Mouse (Mus musculus): ENCODE results near the gene Dmc1.

Dmc1 gene

GRCm38 (mm10) chr15:79604990-79605665 is at the start of gene Dmc1:
Dmc1 (minus strand) TSS chr15:79605109.
- DNase-seq = no peak

- DNase-seq = no peak
Observed at GRCm38 (mm10) chr15:79651481-79651880, 46.6 kb upstream of the Dmc1 start.

GRCm38 (mm10) chr15:79650569-79650968 is 45.7 kb upstream of the Dmc1 start:
- no peak for DNase-seq

- no peak for DNase-seq
Observed at GRCm38 (mm10) chr15:79648130-79648529, 43.2 kb upstream of the Dmc1 start.

- no peak for DNase-seq
Observed at GRCm38 (mm10) chr15:79645483-79645882, 40.6 kb upstream of the Dmc1 start.

- no peak for DNase-seq
Observed at GRCm38 (mm10) chr15:79641135-79641817, 36.4 kb upstream of the Dmc1 start.

- no peak for DNase-seq
Observed at GRCm38 (mm10) chr15:79630471-79630870, 25.6 kb upstream of the Dmc1 start.

GRCm38 (mm10) chr15:79619770-79620414 is 15.0 kb upstream of the Dmc1 start:
- no peak for DNase-seq

GRCm38 (mm10) chr15:79618456-79618855 is 13.5 kb upstream of the Dmc1 start:
- no peak for DNase-seq

- no peak for DNase-seq
Observed at GRCm38 (mm10) chr15:79617135-79617534, 12.2 kb upstream of the Dmc1 start.

- no peak for DNase-seq
Observed at GRCm38 (mm10) chr15:79616729-79617128, 11.8 kb upstream of the Dmc1 start.

- no peak for DNase-seq
Observed at GRCm38 (mm10) chr15:79615501-79615900, 10.6 kb upstream of the Dmc1 start.

- DNase-seq = no peak
Observed at GRCm38 (mm10) chr15:79609226-79609625, 4.3 kb upstream of the Dmc1 start.

- no peak for DNase-seq
Observed at GRCm38 (mm10) chr15:79608214-79608613, 3.3 kb upstream of the Dmc1 start.

- no peak for DNase-seq
Observed at GRCm38 (mm10) chr15:79607757-79608156, 2.8 kb upstream of the Dmc1 start.

- DNase-seq = no peak
Observed at GRCm38 (mm10) chr15:79606161-79606560, 1.3 kb upstream of the Dmc1 start.

GRCm38 (mm10) chr15:79600176-79600575 is 4.7 kb downstream of the Dmc1 start:
- no peak for DNase-seq

GRCm38 (mm10) chr15:79598715-79599114 is 6.2 kb downstream of the Dmc1 start:
- no peak for DNase-seq

- no peak for DNase-seq
Observed at GRCm38 (mm10) chr15:79581581-79581980, 23.3 kb downstream of the Dmc1 start.

- no peak for DNase-seq
Observed at GRCm38 (mm10) chr15:79577671-79578426, 27.1 kb downstream of the Dmc1 start.

GRCm38 (mm10) chr15:79576947-79577346 is 28.0 kb downstream of the Dmc1 start:
- DNase-seq = no peak

GRCm38 (mm10) chr15:79575543-79576222 is 29.2 kb downstream of the Dmc1 start:
- DNase-seq = no peak

GRCm38 (mm10) chr15:79562417-79562816 is 42.5 kb downstream of the Dmc1 start:
- DNase-seq = no peak

Data from kidney, adult 11 months (tissue).